Mouse (Mus musculus) intestine, postnatal 0 days (tissue): ENCODE measurements at regions not wholly inside any gene's neighbourhood (a gene's known extent, or its start where the extent isn't known, plus 50 kb on each side); places are given as distances from the start of the nearest gene placed in this dataset.

Experiments used
- ATAC-seq: fragments of 200-750 bp; cut with Nextera tagmentation; 2 replicates; pipeline ENCODE4 v1.8.0; 2017; ENCODE audit warnings: mild to moderate bottlenecking, moderate TSS enrichment, moderate library complexity
- H3K27ac ChIP-seq: fragments of 300-500 bp; sonication (generic); 2 replicates; pipeline ENCODE4 v1.5.1; 2014; ENCODE audit warnings: mild to moderate bottlenecking, low read depth, low read length, moderate library complexity
- H3K27me3 ChIP-seq: fragments of 300-500 bp; sonication (generic); replicated peaks from 2 replicates; pipeline ENCODE4 v1.6.1; 2014; ENCODE audit warnings: low read length, mixed read lengths; ENCODE audit not compliant: control insufficient read depth, insufficient read depth
- H3K36me3 ChIP-seq: fragments of 300-500 bp; sonication (generic); 2 replicates; pipeline ENCODE4 v1.6.1; 2014; ENCODE audit warnings: mild to moderate bottlenecking, moderate library complexity; ENCODE audit not compliant: control insufficient read depth, insufficient read depth
- H3K4me1 ChIP-seq: fragments of 300-500 bp; sonication (generic); replicated peaks from 2 replicates; pipeline ENCODE4 v1.6.1; 2014; ENCODE audit warnings: antibody characterized with exemption, low read length, mixed read lengths; ENCODE audit not compliant: control insufficient read depth, insufficient read depth
- H3K4me2 ChIP-seq: fragments of 300-500 bp; sonication (generic); replicated peaks from 2 replicates; pipeline ENCODE4 v1.6.1; 2014; ENCODE audit warnings: low read depth, mild to moderate bottlenecking, moderate library complexity
- H3K4me3 ChIP-seq: fragments of 300-500 bp; sonication (generic); 2 replicates; pipeline ENCODE4 v1.5.1; 2014; ENCODE audit warnings: low read depth, low read length
- H3K9ac ChIP-seq: fragments of 300-500 bp; sonication (generic); 2 replicates; pipeline ENCODE4 v1.6.1; 2014; ENCODE audit warnings: mild to moderate bottlenecking, low read depth, low read length
- H3K9me3 ChIP-seq: fragments of 300-500 bp; sonication (generic); 2 replicates; pipeline ENCODE4 v1.6.1; 2016; ENCODE audit warnings: mixed run types; ENCODE audit not compliant: control insufficient read depth
- CTCF ChIP-seq: sonication (generic); IDR thresholded peaks from 2 replicates; pipeline ENCODE4 v1.5.1; 2016; ENCODE audit warnings: low read depth, mild to moderate bottlenecking, control low read depth, antibody characterized with exemption, moderate library complexity
- WGBS: fragments of 180-500 bp; shearing (Covaris S2); extraction: QIAGEN DNeasy Blood & Tissue Kit; methylation state at CpG from one replicate; pipeline ENCODE4 v1.1.7; 2014; 5-methylcytosine and 5-hydroxymethylcytosine counted together

- Histone ChIP-seq H3K27me3 (no peaks in the 10 kb centered on the region), H3K9ac (no peak overlapping the region), H3K36me3 (no peaks in the 10 kb centered on the region), H3K4me1 (no peaks in the 10 kb centered on the region), H3K4me3 (no peak overlapping the region), H3K9me3 (no peaks in the 10 kb centered on the region), H3K4me2 (no peak overlapping the region), H3K27ac (no peak overlapping the region)
- 45% methylated on average over 5 of the region's 5 CpGs for WGBS
- no peak for ATAC-seq
- TF ChIP-seq CTCF: peak; percentile 70
These were observed 92.5 kb upstream of the Tab3 start for GRCm38 (mm10) chrX:85481326-85481725.

DNA sequence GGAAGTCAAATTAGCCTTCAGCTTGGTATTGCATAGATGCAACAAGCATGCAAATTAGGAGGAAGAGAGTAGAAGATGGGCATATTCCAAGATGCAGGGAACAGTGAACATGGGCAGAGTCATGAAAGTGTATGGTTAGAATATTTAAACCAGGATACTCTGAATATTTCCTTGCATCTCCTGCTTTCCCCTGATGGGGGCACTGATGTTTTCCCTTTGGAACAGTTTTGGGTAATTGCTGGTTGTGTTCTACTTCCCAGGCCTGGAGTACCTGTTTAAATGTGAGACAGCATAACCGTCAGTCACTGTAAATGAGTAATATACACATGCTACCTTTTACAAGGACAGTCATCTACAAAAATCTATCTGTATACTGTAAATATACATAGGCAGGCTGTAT, 76.9 kb upstream of the Tab3 start:
- Histone ChIP-seq H3K4me1 (no peaks in the 10 kb centered on the region), H3K4me2 (no peak overlapping the region), H3K4me3 (no peak overlapping the region), H3K9ac (no peak overlapping the region), H3K27ac (no peak overlapping the region), H3K9me3 (no peaks in the 10 kb centered on the region), H3K36me3 (no peaks in the 10 kb centered on the region), H3K27me3 (no peaks in the 10 kb centered on the region)
- 62% methylated on average over 1 of the region's 1 CpGs for WGBS
- no peak for ATAC-seq
- TF ChIP-seq CTCF: peak; percentile 57
